Mouse (Mus musculus): ENCODE measurements at regions not wholly inside any gene's neighbourhood (a gene's known extent, or its start where the extent isn't known, plus 50 kb on each side); places are given as distances from the start of the nearest gene placed in this dataset.

DNA sequence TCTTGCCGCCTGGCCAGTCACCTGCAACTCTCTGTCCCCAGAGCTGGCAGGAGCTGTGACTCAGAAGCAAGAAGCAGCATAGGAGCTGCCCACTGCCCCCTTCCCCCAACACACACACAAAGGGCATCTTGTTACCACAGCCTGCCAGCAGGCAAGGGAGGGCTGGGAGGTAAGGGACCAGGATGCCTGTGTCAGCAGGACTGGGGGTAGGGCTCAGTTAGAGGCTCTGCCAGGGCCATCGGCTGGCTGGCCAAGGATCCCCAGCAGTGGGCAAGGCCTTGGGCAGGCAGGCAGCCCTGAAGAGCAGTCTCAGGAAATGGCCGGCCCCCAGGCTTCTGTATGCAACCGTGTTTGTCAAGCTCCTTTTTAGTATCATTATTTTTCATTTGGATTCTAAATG, 87.3 kb upstream of the Zmiz1 start:
- no peak overlapping the region for H3K4me3 ChIP-seq (ENCODE audit: low read depth, low read length)
- no peaks in the 10 kb centered on the region for H3K4me1 ChIP-seq (ENCODE audit: insufficient read depth, low read length)
- ATAC-seq (ENCODE audit: low FRiP score) (peak; percentile 86), DNase-seq (ENCODE audit: low spot score) (peak; percentile 82)
- no peaks in the 10 kb centered on the region for H3K36me3 ChIP-seq (ENCODE audit: insufficient read depth, low read length)
- WGBS, result 43% methylated on average over 4 of the region's 4 CpGs
- H3K4me2 ChIP-seq (ENCODE audit: low read depth, low read length, poor library complexity, severe bottlenecking), result no peak overlapping the region
- H3K9me3 ChIP-seq (ENCODE audit: low read length), result no peaks in the 10 kb centered on the region
- TF ChIP-seq CTCF (IDR thresholded peaks at IDR 0.05), result 0 out of 2 replicates have a peak, but pooled peaks have one; percentile 8
- peak overlapping the region; percentile 8; the same call in 1 of the 2 replicates for H3K27ac ChIP-seq (ENCODE audit: low read depth, low read length)
- no peaks in the 10 kb centered on the region for H3K27me3 ChIP-seq (ENCODE audit: insufficient read depth, low read length)
- H3K9ac ChIP-seq (replicated peaks; ENCODE audit: low read length, poor library complexity, severe bottlenecking), result no peak overlapping the region

DNA sequence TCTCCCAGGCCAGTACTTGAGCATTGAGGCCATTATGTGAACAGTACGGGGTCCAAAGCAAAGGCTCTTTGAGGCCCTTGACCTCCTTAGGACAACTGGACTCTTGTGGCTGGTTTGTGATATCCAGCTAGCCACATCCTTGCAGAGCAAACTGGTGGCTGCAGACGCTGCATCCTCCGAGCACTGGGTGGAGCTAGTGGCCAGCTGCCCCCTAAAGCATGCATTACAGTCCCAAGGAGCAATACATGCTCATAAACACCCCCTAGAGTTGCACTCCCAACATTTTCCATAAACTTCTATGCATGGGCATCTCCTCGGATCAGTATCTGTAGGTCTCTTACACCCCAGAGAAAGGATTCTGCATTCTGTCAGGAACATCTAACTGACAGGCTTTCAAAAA, 86.4 kb upstream of the Zmiz1 start:
- Histone ChIP-seq H3K4me3 (ENCODE audit: low read depth, low read length) (no peak overlapping the region), H3K4me1 (ENCODE audit: insufficient read depth, low read length) (peaks cover 5% of the 10 kb centered on the region), H3K36me3 (ENCODE audit: insufficient read depth, low read length) (no peaks in the 10 kb centered on the region), H3K4me2 (ENCODE audit: low read depth, low read length, poor library complexity, severe bottlenecking) (no peak overlapping the region), H3K27me3 (ENCODE audit: insufficient read depth, low read length) (no peaks in the 10 kb centered on the region), H3K27ac (ENCODE audit: low read depth, low read length) (no peak overlapping the region), H3K9me3 (ENCODE audit: low read length) (no peaks in the 10 kb centered on the region), H3K9ac (replicated peaks; ENCODE audit: low read length, poor library complexity, severe bottlenecking) (no peak overlapping the region)
- no peak for ATAC-seq (ENCODE audit: low FRiP score)
- TF ChIP-seq CTCF (IDR thresholded peaks at IDR 0.05), result peak; percentile 52; the same call in 1 of the 2 replicates
- WGBS, result 58% methylated on average over 4 of the region's 4 CpGs
- DNase-seq (ENCODE audit: low spot score), result no peak

DNA sequence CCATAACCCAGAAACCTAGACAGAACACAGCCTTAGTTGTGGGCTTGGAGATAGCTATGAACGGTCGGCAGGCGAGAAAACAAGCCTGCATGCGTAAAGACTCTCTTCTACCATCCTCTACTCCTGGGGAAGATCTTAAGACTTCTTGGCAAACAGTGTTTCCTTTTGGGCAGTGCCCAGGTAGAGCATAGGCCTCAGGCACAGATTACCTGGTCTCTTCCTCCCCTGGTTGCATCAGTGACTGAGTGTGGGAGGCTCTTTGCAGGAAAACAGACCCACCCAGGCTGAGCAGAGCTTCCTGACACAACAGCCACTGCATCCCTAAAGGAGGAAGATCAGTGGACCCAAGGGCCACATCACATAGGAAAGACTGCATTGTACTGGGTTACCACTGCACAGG, 85.8 kb upstream of the Zmiz1 start:
- Histone ChIP-seq H3K36me3 (ENCODE audit: insufficient read depth, low read length) (no peaks in the 10 kb centered on the region), H3K4me2 (ENCODE audit: low read depth, low read length, poor library complexity, severe bottlenecking) (no peak overlapping the region), H3K9ac (replicated peaks; ENCODE audit: low read length, poor library complexity, severe bottlenecking) (no peak overlapping the region), H3K27me3 (ENCODE audit: insufficient read depth, low read length) (no peaks in the 10 kb centered on the region), H3K27ac (ENCODE audit: low read depth, low read length) (no peak overlapping the region), H3K4me1 (ENCODE audit: insufficient read depth, low read length) (peaks cover 7% of the 10 kb centered on the region), H3K9me3 (ENCODE audit: low read length) (no peaks in the 10 kb centered on the region), H3K4me3 (ENCODE audit: low read depth, low read length) (no peak overlapping the region)
- no peak for ATAC-seq (ENCODE audit: low FRiP score)
- DNase-seq (ENCODE audit: low spot score), result no peak
- no peak for TF ChIP-seq CTCF (IDR thresholded peaks at IDR 0.05)
- WGBS, result 89% methylated on average over 4 of the region's 4 CpGs

DNA sequence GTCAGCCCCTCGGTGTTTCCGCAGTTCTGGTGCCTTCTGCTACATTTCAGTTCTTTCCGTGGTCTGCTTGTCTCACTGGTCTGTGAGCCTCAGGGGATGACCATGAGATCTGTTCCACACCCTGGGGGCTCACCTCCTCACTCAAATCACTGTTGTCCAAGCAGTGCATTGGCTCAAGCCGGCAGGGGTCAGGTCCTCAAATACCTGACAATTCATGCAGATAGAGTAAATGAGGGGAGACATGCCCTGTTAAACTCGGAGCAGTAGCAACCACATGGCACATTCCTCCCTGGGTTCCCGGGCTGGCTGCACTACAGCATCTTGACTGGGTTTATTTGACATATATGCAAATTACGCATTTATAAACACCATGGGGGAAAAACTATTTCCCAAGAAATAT, 84.0 kb upstream of the Zmiz1 start:
- peaks cover 11% of the 10 kb centered on the region for H3K4me1 ChIP-seq (ENCODE audit: insufficient read depth, low read length)
- H3K9me3 ChIP-seq (ENCODE audit: low read length), result no peaks in the 10 kb centered on the region
- no peaks in the 10 kb centered on the region for H3K27me3 ChIP-seq (ENCODE audit: insufficient read depth, low read length)
- no peak overlapping the region for H3K4me2 ChIP-seq (ENCODE audit: low read depth, low read length, poor library complexity, severe bottlenecking)
- WGBS, result 76% methylated on average over 7 of the region's 7 CpGs
- H3K9ac ChIP-seq (replicated peaks; ENCODE audit: low read length, poor library complexity, severe bottlenecking), result no peak overlapping the region
- no peak for DNase-seq (ENCODE audit: low spot score)
- no peak overlapping the region for H3K4me3 ChIP-seq (ENCODE audit: low read depth, low read length)
- no peak for ATAC-seq (ENCODE audit: low FRiP score)
- no peak for TF ChIP-seq CTCF (IDR thresholded peaks at IDR 0.05)
- H3K36me3 ChIP-seq (ENCODE audit: insufficient read depth, low read length), result no peaks in the 10 kb centered on the region
- no peak overlapping the region for H3K27ac ChIP-seq (ENCODE audit: low read depth, low read length)

DNA sequence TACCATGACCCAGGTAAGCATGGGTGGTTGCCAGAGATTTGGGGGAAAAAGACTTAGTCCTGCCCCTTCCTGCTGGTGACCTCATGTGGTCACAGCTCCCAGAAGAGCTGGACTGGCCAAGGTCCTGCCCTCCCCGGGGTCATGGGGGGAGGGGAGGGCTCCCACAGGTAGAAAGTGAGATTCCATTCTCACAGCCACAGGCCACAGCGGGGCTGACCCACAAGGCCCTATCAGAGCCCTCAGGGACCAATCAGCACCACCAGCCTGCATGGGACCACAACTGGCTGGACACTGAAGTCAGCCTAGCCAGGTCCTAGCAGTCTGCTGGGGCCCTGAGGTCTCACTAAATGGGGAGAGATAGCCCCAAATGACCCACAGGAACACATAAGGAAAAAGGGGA, 81.9 kb upstream of the Zmiz1 start:
- 56% methylated on average over 2 of the region's 2 CpGs for WGBS
- Histone ChIP-seq H3K4me1 (ENCODE audit: insufficient read depth, low read length) (peaks cover 11% of the 10 kb centered on the region), H3K9ac (replicated peaks; ENCODE audit: low read length, poor library complexity, severe bottlenecking) (peak overlapping the region; percentile 61; the same call in 1 of the 2 replicates), H3K4me2 (ENCODE audit: low read depth, low read length, poor library complexity, severe bottlenecking) (peak overlapping the region; percentile 22), H3K9me3 (ENCODE audit: low read length) (no peaks in the 10 kb centered on the region), H3K4me3 (ENCODE audit: low read depth, low read length) (no peak overlapping the region), H3K36me3 (ENCODE audit: insufficient read depth, low read length) (no peaks in the 10 kb centered on the region), H3K27ac (ENCODE audit: low read depth, low read length) (peak overlapping the region; percentile 96), H3K27me3 (ENCODE audit: insufficient read depth, low read length) (no peaks in the 10 kb centered on the region)
- DNase-seq (ENCODE audit: low spot score) (no peak), ATAC-seq (ENCODE audit: low FRiP score) (no peak)
- no peak for TF ChIP-seq CTCF (IDR thresholded peaks at IDR 0.05)

DNA sequence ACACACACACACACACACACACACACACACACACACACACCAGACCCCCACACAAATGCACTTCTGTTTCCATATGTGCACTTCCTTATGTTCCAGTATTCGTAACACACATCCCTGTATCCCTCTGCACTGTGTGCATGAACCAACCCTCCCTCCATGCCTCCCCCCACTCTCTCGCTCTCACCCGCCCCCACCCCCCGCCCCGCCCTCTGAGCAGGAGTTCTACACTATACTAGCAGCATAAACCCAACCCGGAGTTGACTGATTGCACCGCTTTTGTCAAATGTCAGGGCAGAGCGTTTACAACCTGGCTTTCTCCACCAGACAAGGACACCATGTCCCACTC, 81.5 kb upstream of the Zmiz1 start:
- peaks cover 11% of the 10 kb centered on the region for H3K4me1 ChIP-seq (ENCODE audit: insufficient read depth, low read length)
- H3K36me3 ChIP-seq (ENCODE audit: insufficient read depth, low read length), result no peaks in the 10 kb centered on the region
- H3K4me2 ChIP-seq (ENCODE audit: low read depth, low read length, poor library complexity, severe bottlenecking), result peak overlapping the region; percentile 52
- H3K27ac ChIP-seq (ENCODE audit: low read depth, low read length), result peak overlapping the region; percentile 96
- peak overlapping the region; percentile 30 for H3K4me3 ChIP-seq (ENCODE audit: low read depth, low read length)
- DNase-seq (ENCODE audit: low spot score), result no peak
- WGBS, result 2% methylated on average over 7 of the region's 8 CpGs
- H3K9me3 ChIP-seq (ENCODE audit: low read length), result no peaks in the 10 kb centered on the region
- no peaks in the 10 kb centered on the region for H3K27me3 ChIP-seq (ENCODE audit: insufficient read depth, low read length)
- TF ChIP-seq CTCF (IDR thresholded peaks at IDR 0.05), result no peak
- peak overlapping the region; percentile 61; the same call in 1 of the 2 replicates for H3K9ac ChIP-seq (replicated peaks; ENCODE audit: low read length, poor library complexity, severe bottlenecking)
- ATAC-seq (ENCODE audit: low FRiP score), result peak; percentile 86

All from midbrain, postnatal 0 days (tissue).